Mouse (Mus musculus): ENCODE measurements at regions not wholly inside any gene's neighbourhood (a gene's known extent, or its start where the extent isn't known, plus 50 kb on each side); places are given as distances from the start of the nearest gene placed in this dataset.
A peak's percentile ranks its signal among the peaks of the same experiment; 100 is the strongest.

DNA sequence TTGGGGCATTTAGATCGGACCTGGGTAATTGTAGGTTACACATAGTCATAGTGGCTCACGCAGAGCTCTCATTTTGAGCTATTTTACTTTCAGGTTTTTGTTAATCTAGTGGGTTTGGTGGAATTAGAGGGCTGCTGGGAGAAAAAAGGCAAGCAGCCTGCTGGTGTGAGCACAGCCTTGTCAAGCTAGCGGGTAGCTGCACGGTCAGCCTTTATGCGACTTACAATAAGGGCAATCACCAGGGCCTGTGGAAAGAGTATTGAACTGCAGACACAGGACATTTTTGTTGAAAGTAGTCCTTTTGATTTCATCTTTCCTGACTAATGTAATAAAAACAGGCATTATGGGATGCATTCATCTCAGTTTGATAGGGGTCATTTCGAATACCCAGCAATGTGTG is 750.8 kb upstream of the Car8 start:
- no peaks in the 10 kb centered on the region for H3K36me3 ChIP-seq (ENCODE audit: control insufficient read depth, insufficient read depth, low read length)
- H3K4me3 ChIP-seq (ENCODE audit: low read length): no peak overlapping the region
- H3K4me1 ChIP-seq (ENCODE audit: control insufficient read depth, insufficient read depth, low read depth, low read length): peaks cover 4% of the 10 kb centered on the region
- no peaks in the 10 kb centered on the region for H3K27me3 ChIP-seq (replicated peaks; ENCODE audit: control insufficient read depth, insufficient read depth, low read length)
- no peak overlapping the region for H3K27ac ChIP-seq (ENCODE audit: low read depth, low read length)
- H3K9me3 ChIP-seq (ENCODE audit: control insufficient read depth, low read length): no peaks in the 10 kb centered on the region
- WGBS: 55% methylated on average over 6 of the region's 6 CpGs
- H3K4me2 ChIP-seq (ENCODE audit: low read length): no peak overlapping the region
- ATAC-seq: no peak
- no peak overlapping the region for H3K9ac ChIP-seq (ENCODE audit: low read depth, low read length)

DNA sequence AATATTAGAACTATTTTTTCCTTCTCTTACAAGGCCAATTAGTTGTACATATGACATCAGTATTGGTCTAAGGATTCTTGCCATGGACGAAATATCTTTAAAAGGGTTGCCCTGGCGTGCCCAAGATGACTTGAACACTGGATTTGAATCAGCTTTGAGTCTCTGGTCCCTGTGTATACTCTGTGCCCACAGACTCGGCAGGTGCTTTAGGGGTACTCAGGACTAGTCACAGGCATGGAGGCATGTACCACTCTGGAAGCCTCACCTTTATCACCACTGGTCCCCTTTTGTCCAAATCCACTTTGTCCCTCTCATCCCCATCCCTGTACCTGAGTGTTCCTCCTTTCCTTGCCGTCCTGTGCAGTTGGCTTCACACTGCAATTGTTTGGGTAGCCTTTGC is 750.3 kb upstream of the Car8 start:
- Histone ChIP-seq H3K9me3 (ENCODE audit: control insufficient read depth, low read length) (no peaks in the 10 kb centered on the region), H3K4me1 (ENCODE audit: control insufficient read depth, insufficient read depth, low read depth, low read length) (peaks cover 4% of the 10 kb centered on the region), H3K4me2 (ENCODE audit: low read length) (no peak overlapping the region), H3K9ac (ENCODE audit: low read depth, low read length) (no peak overlapping the region), H3K4me3 (ENCODE audit: low read length) (no peak overlapping the region), H3K27ac (ENCODE audit: low read depth, low read length) (no peak overlapping the region), H3K36me3 (ENCODE audit: control insufficient read depth, insufficient read depth, low read length) (no peaks in the 10 kb centered on the region), H3K27me3 (replicated peaks; ENCODE audit: control insufficient read depth, insufficient read depth, low read length) (no peaks in the 10 kb centered on the region)
- WGBS: 87% methylated on average over 4 of the region's 4 CpGs
- no peak for ATAC-seq

DNA sequence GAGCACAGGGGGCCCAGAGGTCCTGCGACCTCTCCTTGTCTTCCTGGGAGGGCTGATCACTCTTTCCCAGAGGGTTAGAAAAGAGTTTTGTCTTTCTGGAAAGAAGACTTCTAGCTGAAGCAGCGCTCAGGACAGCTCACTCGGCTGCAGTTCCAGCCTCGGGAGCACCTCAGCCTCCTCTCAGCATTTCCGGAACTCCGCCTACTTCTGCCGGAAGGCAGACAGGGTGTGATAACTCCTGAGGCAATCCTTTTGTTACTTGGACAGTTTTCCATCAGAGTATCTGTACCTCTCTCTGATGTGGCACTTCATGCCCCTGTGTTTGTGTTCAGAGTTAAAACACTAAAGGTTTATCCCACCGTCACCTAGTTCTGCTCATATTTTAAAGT is 749.5 kb upstream of the Car8 start:
- H3K4me2 ChIP-seq (ENCODE audit: low read length): no peak overlapping the region
- H3K36me3 ChIP-seq (ENCODE audit: control insufficient read depth, insufficient read depth, low read length): no peaks in the 10 kb centered on the region
- H3K9ac ChIP-seq (ENCODE audit: low read depth, low read length): no peak overlapping the region
- 54% methylated on average over 8 of the region's 8 CpGs for WGBS
- no peak overlapping the region for H3K4me3 ChIP-seq (ENCODE audit: low read length)
- peaks cover 4% of the 10 kb centered on the region for H3K4me1 ChIP-seq (ENCODE audit: control insufficient read depth, insufficient read depth, low read depth, low read length)
- no peak for ATAC-seq
- no peaks in the 10 kb centered on the region for H3K27me3 ChIP-seq (replicated peaks; ENCODE audit: control insufficient read depth, insufficient read depth, low read length)
- H3K27ac ChIP-seq (ENCODE audit: low read depth, low read length): no peak overlapping the region
- no peaks in the 10 kb centered on the region for H3K9me3 ChIP-seq (ENCODE audit: control insufficient read depth, low read length)

DNA sequence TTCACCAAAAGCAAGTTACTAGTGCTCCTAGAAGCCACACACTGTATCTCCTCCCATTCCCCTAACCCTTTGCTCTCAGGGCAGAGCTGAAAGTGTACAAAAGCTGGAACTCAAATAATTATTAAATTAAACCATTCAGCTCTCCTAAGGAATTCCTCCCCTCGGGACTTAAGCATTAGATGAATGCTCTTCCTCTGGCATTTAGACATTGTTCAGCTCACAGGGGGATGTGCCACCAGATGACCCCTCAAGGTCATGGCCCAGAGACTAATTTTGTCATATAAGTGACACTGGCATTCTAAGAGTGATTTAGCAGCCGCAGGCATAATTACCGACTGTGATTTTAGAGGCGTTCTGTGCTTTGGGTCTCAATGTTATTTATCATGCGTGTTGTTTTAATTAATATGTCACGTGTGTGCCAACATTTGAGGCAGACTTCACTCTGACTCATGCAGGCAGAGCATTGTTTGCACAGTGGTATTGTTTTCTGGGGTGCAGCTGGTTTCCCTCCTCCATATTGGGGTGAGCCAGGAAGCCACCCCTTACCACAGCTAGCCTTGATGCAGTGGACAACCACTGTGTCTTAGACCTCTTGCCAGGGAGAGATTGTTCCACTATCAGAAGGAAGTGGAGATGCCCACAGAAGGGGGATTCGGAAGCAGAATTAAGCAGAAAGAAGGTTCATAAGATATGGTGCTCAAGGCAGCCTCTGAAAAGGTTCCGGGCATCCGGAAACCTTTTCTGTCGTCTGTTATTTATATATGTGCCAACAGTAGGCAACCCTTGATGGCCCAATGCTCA is 748.9 kb upstream of the Car8 start:
- no peaks in the 10 kb centered on the region for H3K36me3 ChIP-seq (ENCODE audit: control insufficient read depth, insufficient read depth, low read length)
- H3K4me3 ChIP-seq (ENCODE audit: low read length): no peak overlapping the region
- no peak overlapping the region for H3K4me2 ChIP-seq (ENCODE audit: low read length)
- WGBS: 36% methylated on average over 10 of the region's 10 CpGs
- ATAC-seq: 0 out of 2 replicates have a peak, but pooled peaks have one; percentile 21
- no peaks in the 10 kb centered on the region for H3K9me3 ChIP-seq (ENCODE audit: control insufficient read depth, low read length)
- peaks cover 4% of the 10 kb centered on the region for H3K4me1 ChIP-seq (ENCODE audit: control insufficient read depth, insufficient read depth, low read depth, low read length)
- H3K9ac ChIP-seq (ENCODE audit: low read depth, low read length): no peak overlapping the region
- no peak overlapping the region for H3K27ac ChIP-seq (ENCODE audit: low read depth, low read length)
- H3K27me3 ChIP-seq (replicated peaks; ENCODE audit: control insufficient read depth, insufficient read depth, low read length): no peaks in the 10 kb centered on the region

DNA sequence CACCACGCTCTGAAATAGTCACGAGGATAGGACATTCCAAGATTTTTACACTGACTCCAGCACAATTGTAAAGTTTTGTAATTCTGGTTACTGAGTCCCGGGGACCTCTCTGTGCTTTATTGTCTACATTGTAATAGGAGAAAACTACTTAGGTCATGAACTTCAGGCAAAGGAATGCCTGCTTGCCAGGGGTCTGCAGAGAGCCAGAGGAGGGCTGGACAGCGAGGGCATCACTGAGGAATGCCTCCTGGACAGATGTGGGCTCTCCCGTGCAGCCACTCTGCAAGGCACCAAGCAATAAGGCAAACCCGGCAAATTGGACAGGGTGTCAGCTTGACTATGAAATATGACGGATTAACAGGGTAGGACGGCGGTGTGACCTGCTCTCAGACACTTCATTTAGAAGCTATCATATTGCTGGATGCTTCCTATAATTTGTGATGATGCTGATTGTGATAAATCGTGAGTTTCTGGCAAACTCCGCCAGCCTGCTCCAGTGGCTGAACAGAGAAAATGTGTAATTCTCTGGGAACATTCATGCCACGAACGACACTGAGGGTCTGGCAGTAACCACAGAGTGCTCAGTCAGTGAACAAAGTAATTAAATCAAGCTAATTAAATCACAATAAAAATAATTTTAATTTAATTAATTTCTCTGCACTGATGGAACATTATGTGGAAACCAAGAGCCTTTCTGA is 747.7 kb upstream of the Car8 start:
- Histone ChIP-seq H3K4me2 (ENCODE audit: low read length) (no peak overlapping the region), H3K4me1 (ENCODE audit: control insufficient read depth, insufficient read depth, low read depth, low read length) (peaks cover 4% of the 10 kb centered on the region), H3K9ac (ENCODE audit: low read depth, low read length) (no peak overlapping the region), H3K9me3 (ENCODE audit: control insufficient read depth, low read length) (no peaks in the 10 kb centered on the region), H3K27ac (ENCODE audit: low read depth, low read length) (no peak overlapping the region), H3K4me3 (ENCODE audit: low read length) (no peak overlapping the region), H3K36me3 (ENCODE audit: control insufficient read depth, insufficient read depth, low read length) (no peaks in the 10 kb centered on the region), H3K27me3 (replicated peaks; ENCODE audit: control insufficient read depth, insufficient read depth, low read length) (no peaks in the 10 kb centered on the region)
- 27% methylated on average over 13 of the region's 13 CpGs for WGBS
- peak; percentile 34; the same call in 1 of the 2 replicates for ATAC-seq

DNA sequence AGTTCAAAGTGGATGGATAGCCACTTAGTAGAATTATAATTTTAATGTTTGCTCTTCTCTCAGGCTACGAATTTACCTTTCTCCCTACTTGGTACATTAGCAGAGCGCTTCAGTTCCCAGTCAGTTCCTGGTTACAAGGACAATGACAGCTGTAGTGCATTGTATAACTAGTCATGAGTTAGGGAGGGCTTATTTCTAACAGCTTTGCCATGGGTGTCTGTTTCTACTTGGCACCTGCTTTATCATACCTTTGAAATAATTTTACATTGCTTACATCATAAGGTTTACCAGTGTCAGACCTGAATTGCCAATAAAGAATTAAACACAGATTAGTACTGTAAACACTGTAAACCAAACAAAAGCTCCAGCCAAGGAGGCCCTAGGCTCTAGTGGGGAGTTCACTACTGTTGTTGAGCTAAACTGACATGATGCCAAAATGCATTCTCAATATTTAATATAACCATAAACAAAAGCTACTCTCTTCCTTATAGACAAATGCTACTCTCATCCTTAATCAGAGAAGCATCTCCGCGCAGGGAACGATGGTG is 745.3 kb upstream of the Car8 start:
- ATAC-seq: no peak
- Histone ChIP-seq H3K4me3 (ENCODE audit: low read length) (no peak overlapping the region), H3K9me3 (ENCODE audit: control insufficient read depth, low read length) (no peaks in the 10 kb centered on the region; the same call in 1 of the 2 replicates), H3K4me1 (ENCODE audit: control insufficient read depth, insufficient read depth, low read depth, low read length) (peaks cover 4% of the 10 kb centered on the region; the same call in 1 of the 2 replicates), H3K9ac (ENCODE audit: low read depth, low read length) (no peak overlapping the region), H3K27ac (ENCODE audit: low read depth, low read length) (no peak overlapping the region), H3K36me3 (ENCODE audit: control insufficient read depth, insufficient read depth, low read length) (no peaks in the 10 kb centered on the region), H3K27me3 (replicated peaks; ENCODE audit: control insufficient read depth, insufficient read depth, low read length) (no peaks in the 10 kb centered on the region), H3K4me2 (ENCODE audit: low read length) (no peak overlapping the region)
- WGBS: 88% methylated on average over 5 of the region's 5 CpGs

DNA sequence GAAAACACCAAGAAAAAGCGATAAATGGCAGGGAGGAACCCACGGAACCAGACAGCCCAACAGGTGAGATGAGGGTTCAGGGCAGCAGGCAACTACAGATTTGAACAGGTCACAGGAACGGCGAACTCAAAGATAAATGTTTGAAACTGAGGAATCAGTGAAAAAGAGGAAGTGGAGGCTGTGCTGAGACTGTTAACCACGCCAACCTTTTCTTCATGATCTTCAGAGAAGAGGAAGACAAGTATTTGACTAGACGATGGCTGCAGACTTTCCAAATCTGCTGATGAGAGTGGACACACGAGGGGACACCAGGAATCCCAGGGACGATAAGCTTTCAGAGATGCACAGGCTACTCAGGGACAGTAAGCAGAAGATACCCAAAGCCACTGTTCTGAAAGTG is 740.1 kb upstream of the Car8 start:
- Histone ChIP-seq H3K27ac (ENCODE audit: low read depth, low read length) (no peak overlapping the region), H3K4me2 (ENCODE audit: low read length) (no peak overlapping the region), H3K4me3 (ENCODE audit: low read length) (no peak overlapping the region), H3K36me3 (ENCODE audit: control insufficient read depth, insufficient read depth, low read length) (no peaks in the 10 kb centered on the region), H3K9ac (ENCODE audit: low read depth, low read length) (no peak overlapping the region), H3K27me3 (replicated peaks; ENCODE audit: control insufficient read depth, insufficient read depth, low read length) (no peaks in the 10 kb centered on the region), H3K9me3 (ENCODE audit: control insufficient read depth, low read length) (no peaks in the 10 kb centered on the region; the same call in 1 of the 2 replicates), H3K4me1 (ENCODE audit: control insufficient read depth, insufficient read depth, low read depth, low read length) (no peaks in the 10 kb centered on the region)
- no peak for ATAC-seq
- 92% methylated on average over 8 of the region's 8 CpGs for WGBS

DNA sequence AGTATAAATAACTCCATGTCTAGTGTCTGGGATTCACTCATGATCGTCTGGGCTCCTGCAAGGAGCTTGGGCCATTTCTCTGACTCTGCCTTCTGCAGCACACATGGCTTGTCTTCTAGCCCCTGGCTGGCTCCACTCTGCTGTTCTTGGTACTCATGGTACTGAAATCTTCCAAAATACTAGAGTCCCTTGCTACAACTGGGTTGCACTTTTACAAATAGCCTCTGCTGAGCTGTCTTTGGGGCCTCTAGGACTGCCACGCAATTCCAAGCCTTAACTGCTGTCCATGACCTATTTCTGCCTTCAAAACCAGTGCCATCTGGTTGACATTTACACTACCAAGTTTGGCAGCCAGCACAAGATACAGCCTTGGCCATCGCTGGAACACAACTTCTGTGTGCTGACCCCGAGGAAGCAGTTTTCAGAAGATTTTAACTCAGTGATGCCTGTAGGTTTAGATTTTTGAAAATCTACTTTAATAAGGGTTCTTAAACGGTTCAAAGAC is 731.2 kb upstream of the Car8 start:
- H3K9ac ChIP-seq (ENCODE audit: low read depth, low read length): no peak overlapping the region
- H3K27me3 ChIP-seq (replicated peaks; ENCODE audit: control insufficient read depth, insufficient read depth, low read length): no peaks in the 10 kb centered on the region
- H3K36me3 ChIP-seq (ENCODE audit: control insufficient read depth, insufficient read depth, low read length): no peaks in the 10 kb centered on the region
- no peak overlapping the region for H3K4me3 ChIP-seq (ENCODE audit: low read length)
- WGBS: 93% methylated on average over 5 of the region's 5 CpGs
- H3K4me2 ChIP-seq (ENCODE audit: low read length): no peak overlapping the region
- H3K4me1 ChIP-seq (ENCODE audit: control insufficient read depth, insufficient read depth, low read depth, low read length): no peaks in the 10 kb centered on the region
- ATAC-seq: no peak
- H3K27ac ChIP-seq (ENCODE audit: low read depth, low read length): no peak overlapping the region
- peaks cover 2% of the 10 kb centered on the region; the same call in 1 of the 2 replicates for H3K9me3 ChIP-seq (ENCODE audit: control insufficient read depth, low read length)

DNA sequence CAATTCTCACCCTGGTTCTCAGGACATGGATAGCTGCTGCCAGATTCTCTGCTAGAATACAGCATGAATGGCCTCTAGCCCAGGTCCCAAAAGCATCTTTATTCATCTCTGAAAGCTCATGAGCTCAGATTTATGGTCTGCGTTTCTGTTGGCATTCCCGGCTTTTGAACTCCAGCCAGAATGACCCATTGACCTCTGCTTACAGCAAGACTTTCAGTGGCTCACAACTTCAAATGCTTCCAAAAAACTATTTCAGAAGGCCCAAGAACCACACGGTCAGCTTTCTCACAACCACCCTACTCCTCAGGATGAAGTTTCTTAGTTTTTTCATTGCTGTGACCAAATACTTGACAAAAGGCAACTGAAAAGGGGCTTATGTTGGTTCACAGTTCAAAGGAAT is 729.9 kb upstream of the Car8 start:
- 23% methylated on average over 3 of the region's 3 CpGs for WGBS

More for the DNA sequence above, 729.9 kb upstream of the Car8 start:
- no peak for ATAC-seq
- no peaks in the 10 kb centered on the region for H3K27me3 ChIP-seq (replicated peaks; ENCODE audit: control insufficient read depth, insufficient read depth, low read length)
- no peak overlapping the region for H3K9ac ChIP-seq (ENCODE audit: low read depth, low read length)
- H3K9me3 ChIP-seq (ENCODE audit: control insufficient read depth, low read length): peaks cover 2% of the 10 kb centered on the region; the same call in 1 of the 2 replicates
- no peaks in the 10 kb centered on the region for H3K4me1 ChIP-seq (ENCODE audit: control insufficient read depth, insufficient read depth, low read depth, low read length)
- H3K4me3 ChIP-seq (ENCODE audit: low read length): no peak overlapping the region
- H3K4me2 ChIP-seq (ENCODE audit: low read length): no peak overlapping the region
- H3K27ac ChIP-seq (ENCODE audit: low read depth, low read length): no peak overlapping the region
- H3K36me3 ChIP-seq (ENCODE audit: control insufficient read depth, insufficient read depth, low read length): no peaks in the 10 kb centered on the region
